Mouse (Mus musculus): ENCODE results near the gene Oprl1. TPM values are rescaled to one million over a fixed set of nuclear protein-coding genes. Genes with fewer than 3 reads are reported as not detected.
A peak's percentile ranks its signal among the peaks of the same experiment; 100 is the strongest.

Gene Oprl1
- polyA plus RNA-seq (2015; fragmentation: Nextera tagmentation; extraction: Ambion mirVana) = 4.9 and 5.0 TPM in 2 replicates

- peak within 1 kb of the TSS; percentile 82 for H3K27ac ChIP-seq (replicated peaks)
- peaks cover 12% of the 10 kb centered on the region; the same call in 1 of the 2 replicates for H3K36me3 ChIP-seq
- H3K4me3 ChIP-seq = peak within 1 kb of the TSS; percentile 47
- H3K9ac ChIP-seq = peak within 1 kb of the TSS; percentile 76
- peak within 1 kb of the TSS; percentile 67 for H3K4me2 ChIP-seq
- no peak for ATAC-seq (ENCODE audit: extremely low read depth, insufficient number of reproducible peaks, low FRiP score, low TSS enrichment)
- H3K27me3 ChIP-seq (replicated peaks) = no peaks in the 10 kb centered on the region
- peaks cover 31% of the 10 kb centered on the region for H3K4me1 ChIP-seq
- WGBS = 0% methylated on average over 7 of the region's 7 CpGs
- no peaks in the 10 kb centered on the region for H3K9me3 ChIP-seq
Measured at GRCm38 (mm10) chr2:181714903-181715326, at the start of gene Oprl1. Oprl1 (plus strand) TSS chr2:181715016.

GRCm38 (mm10) chr2:181670285-181670912 lies 44.4 kb upstream of the Oprl1 start:
- Histone ChIP-seq H3K9me3 (no peaks in the 10 kb centered on the region), H3K27me3 (replicated peaks) (peaks cover 80% of the 10 kb centered on the region), H3K27ac (replicated peaks) (peak overlapping the region; percentile 57)

GRCm38 (mm10) chr2:181670913-181671311 lies 43.9 kb upstream of the Oprl1 start:
- Histone ChIP-seq H3K4me2 (peak overlapping the region; percentile 79), H3K27ac (replicated peaks) (peak overlapping the region; percentile 57), H3K27me3 (replicated peaks) (peaks cover 80% of the 10 kb centered on the region), H3K9me3 (no peaks in the 10 kb centered on the region), H3K4me3 (peak overlapping the region; percentile 60), H3K36me3 (no peaks in the 10 kb centered on the region), H3K4me1 (peaks cover 27% of the 10 kb centered on the region), H3K9ac (peak overlapping the region; percentile 80)
- under 1% methylated on average over 41 of the region's 41 CpGs for WGBS
- no peak for ATAC-seq (ENCODE audit: extremely low read depth, insufficient number of reproducible peaks, low FRiP score, low TSS enrichment)

More at GRCm38 (mm10) chr2:181670285-181670912, 44.4 kb upstream of the Oprl1 start:
- WGBS = 3% methylated on average over 56 of the region's 56 CpGs
- H3K4me1 ChIP-seq = peaks cover 22% of the 10 kb centered on the region
- H3K4me3 ChIP-seq = peak overlapping the region; percentile 60
- no peaks in the 10 kb centered on the region for H3K36me3 ChIP-seq
- H3K9ac ChIP-seq = peak overlapping the region; percentile 80
- peak overlapping the region; percentile 79 for H3K4me2 ChIP-seq
- ATAC-seq (ENCODE audit: extremely low read depth, insufficient number of reproducible peaks, low FRiP score, low TSS enrichment) = no peak

GRCm38 (mm10) chr2:181671326-181671725 lies 43.5 kb upstream of the Oprl1 start, which contains the start of gene Sox18:
Sox18 (minus strand) TSS chr2:181671640.
- WGBS = 1% methylated on average over 43 of the region's 43 CpGs
- peak within 1 kb of the TSS; percentile 80 for H3K9ac ChIP-seq
- H3K27me3 ChIP-seq (replicated peaks) = peaks cover 80% of the 10 kb centered on the region
- peak within 1 kb of the TSS; percentile 57 for H3K27ac ChIP-seq (replicated peaks)
- H3K9me3 ChIP-seq = no peaks in the 10 kb centered on the region
- H3K4me2 ChIP-seq = peak within 1 kb of the TSS; percentile 79
- H3K4me1 ChIP-seq = peaks cover 31% of the 10 kb centered on the region
- H3K36me3 ChIP-seq = no peaks in the 10 kb centered on the region
- peak within 1 kb of the TSS; percentile 60 for H3K4me3 ChIP-seq
- peak; percentile 51; the same call in 1 of the 2 replicates for ATAC-seq (ENCODE audit: extremely low read depth, insufficient number of reproducible peaks, low FRiP score, low TSS enrichment)

GRCm38 (mm10) chr2:181671984-181672383 lies 42.8 kb upstream of the Oprl1 start:
- Histone ChIP-seq H3K27ac (replicated peaks) (no peak overlapping the region), H3K27me3 (replicated peaks) (peaks cover 80% of the 10 kb centered on the region), H3K9me3 (no peaks in the 10 kb centered on the region), H3K4me1 (peaks cover 31% of the 10 kb centered on the region), H3K36me3 (no peaks in the 10 kb centered on the region), H3K4me3 (peak overlapping the region; percentile 60; the same call in 1 of the 2 replicates), H3K9ac (peak overlapping the region; percentile 80; the same call in 1 of the 2 replicates), H3K4me2 (peak overlapping the region; percentile 79)
- WGBS = 24% methylated on average over 7 of the region's 7 CpGs
- ATAC-seq (ENCODE audit: extremely low read depth, insufficient number of reproducible peaks, low FRiP score, low TSS enrichment) = no peak

- 35% methylated on average over 1 of the region's 1 CpGs for WGBS
- no peak for ATAC-seq (ENCODE audit: extremely low read depth, insufficient number of reproducible peaks, low FRiP score, low TSS enrichment)
- H3K27me3 ChIP-seq (replicated peaks) = peaks cover 65% of the 10 kb centered on the region
Measured at GRCm38 (mm10) chr2:181673501-181673900, 41.3 kb upstream of the Oprl1 start.

GRCm38 (mm10) chr2:181674934-181675333 lies 39.9 kb upstream of the Oprl1 start:
- 76% methylated on average over 4 of the region's 4 CpGs for WGBS
- Histone ChIP-seq H3K4me2 (peak overlapping the region; percentile 63; the same call in 1 of the 2 replicates), H3K27me3 (replicated peaks) (peaks cover 51% of the 10 kb centered on the region), H3K4me1 (peaks cover 37% of the 10 kb centered on the region), H3K9me3 (no peaks in the 10 kb centered on the region), H3K9ac (no peak overlapping the region), H3K36me3 (no peaks in the 10 kb centered on the region), H3K27ac (replicated peaks) (peak overlapping the region; percentile 74; the same call in 1 of the 2 replicates), H3K4me3 (no peak overlapping the region)
- no peak for ATAC-seq (ENCODE audit: extremely low read depth, insufficient number of reproducible peaks, low FRiP score, low TSS enrichment)

More at GRCm38 (mm10) chr2:181673501-181673900, 41.3 kb upstream of the Oprl1 start:
- Histone ChIP-seq H3K9ac (no peak overlapping the region), H3K4me3 (no peak overlapping the region), H3K4me2 (no peak overlapping the region), H3K36me3 (no peaks in the 10 kb centered on the region), H3K4me1 (peaks cover 31% of the 10 kb centered on the region), H3K27ac (replicated peaks) (no peak overlapping the region), H3K9me3 (no peaks in the 10 kb centered on the region)

GRCm38 (mm10) chr2:181675454-181675853 lies 39.4 kb upstream of the Oprl1 start:
- ATAC-seq (ENCODE audit: extremely low read depth, insufficient number of reproducible peaks, low FRiP score, low TSS enrichment) = peak; percentile 12; the same call in 1 of the 2 replicates
- peaks cover 46% of the 10 kb centered on the region for H3K27me3 ChIP-seq (replicated peaks)
- WGBS = 2% methylated on average over 14 of the region's 14 CpGs
- H3K9ac ChIP-seq = peak overlapping the region; percentile 63
- no peaks in the 10 kb centered on the region for H3K36me3 ChIP-seq
- peak overlapping the region; percentile 63 for H3K4me2 ChIP-seq
- peak overlapping the region; percentile 74 for H3K27ac ChIP-seq (replicated peaks)
- H3K4me1 ChIP-seq = peaks cover 32% of the 10 kb centered on the region
- peak overlapping the region; percentile 28 for H3K4me3 ChIP-seq
- H3K9me3 ChIP-seq = no peaks in the 10 kb centered on the region

- 39% methylated on average over 2 of the region's 2 CpGs for WGBS
Measured at GRCm38 (mm10) chr2:181676424-181676823, 38.4 kb upstream of the Oprl1 start.

GRCm38 (mm10) chr2:181677096-181677754 lies 37.6 kb upstream of the Oprl1 start:
- no peak overlapping the region for H3K9ac ChIP-seq
- H3K27me3 ChIP-seq (replicated peaks) = peaks cover 28% of the 10 kb centered on the region
- ATAC-seq (ENCODE audit: extremely low read depth, insufficient number of reproducible peaks, low FRiP score, low TSS enrichment) = no peak

More at GRCm38 (mm10) chr2:181676424-181676823, 38.4 kb upstream of the Oprl1 start:
- H3K36me3 ChIP-seq = no peaks in the 10 kb centered on the region
- no peak overlapping the region for H3K4me3 ChIP-seq
- peaks cover 36% of the 10 kb centered on the region for H3K27me3 ChIP-seq (replicated peaks)
- ATAC-seq (ENCODE audit: extremely low read depth, insufficient number of reproducible peaks, low FRiP score, low TSS enrichment) = no peak
- H3K4me2 ChIP-seq = 0 out of 2 replicates have a peak overlapping the region, but pooled peaks have one; percentile 63
- peak overlapping the region; percentile 74 for H3K27ac ChIP-seq (replicated peaks)
- no peaks in the 10 kb centered on the region for H3K9me3 ChIP-seq
- H3K9ac ChIP-seq = no peak overlapping the region
- peaks cover 32% of the 10 kb centered on the region for H3K4me1 ChIP-seq

GRCm38 (mm10) chr2:181677755-181678098 lies 37.1 kb upstream of the Oprl1 start:
- H3K4me1 ChIP-seq = peaks cover 28% of the 10 kb centered on the region
- H3K9me3 ChIP-seq = no peaks in the 10 kb centered on the region
- H3K4me2 ChIP-seq = no peak overlapping the region
- H3K9ac ChIP-seq = no peak overlapping the region
- H3K4me3 ChIP-seq = no peak overlapping the region
- ATAC-seq (ENCODE audit: extremely low read depth, insufficient number of reproducible peaks, low FRiP score, low TSS enrichment) = no peak
- peaks cover 23% of the 10 kb centered on the region for H3K27me3 ChIP-seq (replicated peaks)
- H3K36me3 ChIP-seq = no peaks in the 10 kb centered on the region
- WGBS = 43% methylated on average over 3 of the region's 3 CpGs
- H3K27ac ChIP-seq (replicated peaks) = peak overlapping the region; percentile 74

More at GRCm38 (mm10) chr2:181677096-181677754, 37.6 kb upstream of the Oprl1 start:
- Histone ChIP-seq H3K36me3 (no peaks in the 10 kb centered on the region), H3K9me3 (no peaks in the 10 kb centered on the region), H3K4me2 (no peak overlapping the region), H3K4me1 (peaks cover 28% of the 10 kb centered on the region), H3K27ac (replicated peaks) (peak overlapping the region; percentile 74), H3K4me3 (no peak overlapping the region)
- 50% methylated on average over 5 of the region's 5 CpGs for WGBS

All from heart, embryonic 13.5 days (tissue).